In the genomic region with DNA sequence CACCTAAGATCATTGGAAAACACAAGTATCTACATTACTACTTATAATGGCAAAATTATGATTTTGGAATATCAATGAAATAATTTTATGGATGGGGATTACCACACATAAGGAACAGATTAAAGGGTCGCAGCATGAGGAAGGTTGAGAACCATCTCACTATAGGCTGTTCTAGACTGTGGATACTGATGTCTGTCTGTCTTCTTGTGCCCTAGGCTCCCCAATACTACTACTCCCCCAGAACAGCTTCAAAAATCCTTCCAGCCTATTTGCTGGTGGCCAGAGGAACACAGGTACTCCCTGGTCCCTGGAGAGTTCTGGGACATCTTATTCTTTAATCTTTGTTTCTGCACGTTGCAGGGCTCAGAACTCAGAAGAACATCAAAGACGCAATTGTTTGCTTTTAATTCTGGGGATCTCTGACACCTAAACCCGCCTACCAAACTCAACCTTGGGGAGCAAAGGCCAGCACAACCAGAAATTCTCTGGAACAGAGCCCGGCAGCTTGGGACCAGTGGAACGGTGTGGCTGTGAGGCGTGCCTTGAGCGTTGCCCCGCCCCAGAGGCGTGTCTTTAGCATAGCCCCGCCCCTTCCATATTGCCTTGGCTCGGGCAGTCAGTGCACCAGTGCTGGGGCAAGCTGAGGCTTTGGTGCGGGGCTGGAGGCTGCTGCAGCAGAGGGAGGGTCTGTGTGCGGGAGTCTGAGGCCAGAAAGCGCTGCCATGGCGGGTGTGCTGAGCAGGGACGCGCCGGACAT, we compare ENCODE assay signal across 8 mouse cellular contexts. TPM values are rescaled to one million over a fixed set of nuclear protein-coding genes. Genes with fewer than 3 reads are reported as not detected.
A peak's percentile ranks its signal among the peaks of the same experiment; 100 is the strongest.
DNase-seq lines count a peak whose midpoint lies in the region; ATAC-seq and TF ChIP-seq lines count a peak whose summit lies in the region.

A gene (plus strand): TSS at position 576 of the 757 bp plus-strand sequence.

- peaks cover 3% of the 10 kb centered on the region for H3K27me3 ChIP-seq in erythroblast, embryonic 14.5 days (ENCODE audit: control insufficient read depth)
- H3K27me3 ChIP-seq in embryonic facial prominence, embryonic 10.5 days (replicated peaks; ENCODE audit: low read depth, poor library complexity, severe bottlenecking), result 0 out of 2 replicates have a peak, but pooled peaks cover 3% of the 10 kb centered on the region
- H3K27me3 ChIP-seq in intestine, postnatal 0 days (replicated peaks; ENCODE audit: control insufficient read depth, insufficient read depth, low read length), result no peaks in the 10 kb centered on the region
- H3K27me3 ChIP-seq in midbrain, embryonic 12.5 days, result peaks cover 3% of the 10 kb centered on the region; the same call in 1 of the 2 replicates
- no peaks in the 10 kb centered on the region for H3K27me3 ChIP-seq in stomach, embryonic 14.5 days (ENCODE audit: control insufficient read depth, insufficient read depth, low read length)

- peak within 1 kb of the TSS; percentile 79 for H3K27ac ChIP-seq in embryonic facial prominence, embryonic 10.5 days (replicated peaks)
- peak within 1 kb of the TSS; percentile 75 for H3K27ac ChIP-seq in intestine, postnatal 0 days (ENCODE audit: low read depth, low read length)
- no peak within 1 kb of the TSS for H3K27ac ChIP-seq in midbrain, embryonic 12.5 days (replicated peaks)
- no peak within 1 kb of the TSS for H3K27ac ChIP-seq in stomach, embryonic 14.5 days (ENCODE audit: low read length)

- H3K4me2 ChIP-seq in intestine, postnatal 0 days (replicated peaks; ENCODE audit: low read depth), result peak within 1 kb of the TSS; percentile 78
- peak within 1 kb of the TSS; percentile 95 for H3K4me2 ChIP-seq in midbrain, embryonic 12.5 days (replicated peaks)
- H3K4me2 ChIP-seq in stomach, embryonic 14.5 days (replicated peaks; ENCODE audit: low read depth, low read length), result peak within 1 kb of the TSS; percentile 67

- intact Hi-C loops in left cerebral cortex, postnatal 4 days (cut with DNase I), result no loop called here

- no peaks in the 10 kb centered on the region for H3K36me3 ChIP-seq in erythroblast, embryonic 14.5 days (ENCODE audit: control insufficient read depth)
- H3K36me3 ChIP-seq in embryonic facial prominence, embryonic 10.5 days (replicated peaks), result no peaks in the 10 kb centered on the region
- no peaks in the 10 kb centered on the region for H3K36me3 ChIP-seq in intestine, postnatal 0 days (ENCODE audit: control insufficient read depth, insufficient read depth)
- H3K36me3 ChIP-seq in midbrain, embryonic 12.5 days, result no peaks in the 10 kb centered on the region
- no peaks in the 10 kb centered on the region for H3K36me3 ChIP-seq in stomach, embryonic 14.5 days (ENCODE audit: control insufficient read depth, insufficient read depth, low read length)

- peak within 1 kb of the TSS; percentile 51 for H3K4me3 ChIP-seq in erythroblast, embryonic 14.5 days (replicated peaks)
- H3K4me3 ChIP-seq in embryonic facial prominence, embryonic 10.5 days, result peak within 1 kb of the TSS; percentile 84
- peak within 1 kb of the TSS; percentile 87 for H3K4me3 ChIP-seq in intestine, postnatal 0 days (ENCODE audit: low read depth, low read length)
- H3K4me3 ChIP-seq in midbrain, embryonic 12.5 days, result peak within 1 kb of the TSS; percentile 69
- peak within 1 kb of the TSS; percentile 69 for H3K4me3 ChIP-seq in stomach, embryonic 14.5 days (ENCODE audit: low read depth, low read length)

- peak within 1 kb of the TSS; percentile 70 for H3K9ac ChIP-seq in intestine, postnatal 0 days (ENCODE audit: low read depth, low read length)
- peak within 1 kb of the TSS; percentile 66 for H3K9ac ChIP-seq in midbrain, embryonic 12.5 days (replicated peaks)
- peak within 1 kb of the TSS; percentile 55 for H3K9ac ChIP-seq in stomach, embryonic 14.5 days (replicated peaks; ENCODE audit: low read depth, low read length)

- ATAC-seq in erythroblast, adult 5-6 weeks (replicated peaks; ENCODE audit: low FRiP score, poor library complexity, severe bottlenecking), result no peak
- peak; percentile 98 for ATAC-seq in intestine, postnatal 0 days
- ATAC-seq in midbrain, embryonic 12.5 days (ENCODE audit: low FRiP score, low read depth), result peak; percentile 100
- peak; percentile 100 for ATAC-seq in stomach, embryonic 14.5 days (ENCODE audit: insufficient number of reproducible peaks, insufficient read depth, low FRiP score, low read depth)

- no peaks in the 10 kb centered on the region for H3K4me1 ChIP-seq in erythroblast, embryonic 14.5 days (ENCODE audit: control insufficient read depth)
- H3K4me1 ChIP-seq in embryonic facial prominence, embryonic 10.5 days, result peaks cover 7% of the 10 kb centered on the region; the same call in 1 of the 2 replicates
- H3K4me1 ChIP-seq in intestine, postnatal 0 days (replicated peaks; ENCODE audit: control insufficient read depth, insufficient read depth, low read length), result peaks cover 5% of the 10 kb centered on the region; the same call in 1 of the 2 replicates
- H3K4me1 ChIP-seq in midbrain, embryonic 12.5 days, result peaks cover 4% of the 10 kb centered on the region; the same call in 1 of the 2 replicates
- no peaks in the 10 kb centered on the region for H3K4me1 ChIP-seq in stomach, embryonic 14.5 days (ENCODE audit: control insufficient read depth, insufficient read depth, low read length)

- DNase-seq in embryonic facial prominence, embryonic 10.5 days (ENCODE audit: low spot score), result peak; percentile 91
- peak; percentile 46 for DNase-seq in gonadal fat pad, adult 2 months (ENCODE audit: low read depth)
- DNase-seq in left cerebral cortex, postnatal 4 days, result peak; percentile 83

- WGBS in embryonic facial prominence, embryonic 10.5 days, result 5% methylated on average over 19 of the region's 19 CpGs
- 6% methylated on average over 19 of the region's 19 CpGs for WGBS in intestine, postnatal 0 days
- 6% methylated on average over 19 of the region's 19 CpGs for WGBS in midbrain, embryonic 12.5 days
- WGBS in stomach, embryonic 14.5 days, result 5% methylated on average over 19 of the region's 19 CpGs

- no peaks in the 10 kb centered on the region for H3K9me3 ChIP-seq in erythroblast, embryonic 14.5 days (ENCODE audit: control insufficient read depth, low read length)
- no peaks in the 10 kb centered on the region for H3K9me3 ChIP-seq in embryonic facial prominence, embryonic 10.5 days
- H3K9me3 ChIP-seq in intestine, postnatal 0 days (ENCODE audit: control insufficient read depth), result no peaks in the 10 kb centered on the region
- no peaks in the 10 kb centered on the region for H3K9me3 ChIP-seq in midbrain, embryonic 12.5 days
- no peaks in the 10 kb centered on the region for H3K9me3 ChIP-seq in stomach, embryonic 14.5 days (ENCODE audit: control insufficient read depth, low read depth, low read length)

- TF ChIP-seq CTCF in intestine, postnatal 0 days (IDR thresholded peaks at IDR 0.05; ENCODE audit: low read depth), result no peak

RNA-seq across cellular contexts. Expression of the gene that starts here (rescaled TPM):
- polyA plus RNA-seq in erythroblast, embryonic 14.5 days (2012), result not detected in 2 replicates
- 1.2 TPM in 1 of 2 replicates, not detected in the other for total RNA-seq in erythroblast, adult 5-6 weeks (2015; ENCODE audit: low replicate concordance)
- total RNA-seq in erythroblast, adult 5-6 weeks (2017; ENCODE audit: low replicate concordance), result not detected in 2 replicates
- polyA plus RNA-seq in embryonic facial prominence, embryonic 10.5 days (2016; fragmentation: Nextera tagmentation; extraction: Ambion mirVana), result 6.6 and 7.0 TPM in 2 replicates
- polyA plus RNA-seq in gonadal fat pad, adult 2 months (2012; rRNA removed), result 5.3 and 6.7 TPM in 2 replicates
- 39.7 and 49.9 TPM in 2 replicates for polyA plus RNA-seq in intestine, postnatal 0 days (2015; fragmentation: Nextera tagmentation; extraction: Ambion mirVana)
- 10 to 100 TPM; 13.8 to 19.5 TPM for total RNA-seq in left cerebral cortex, postnatal 4 days (2021)
- 4.0 and 4.4 TPM in 2 replicates for polyA plus RNA-seq in midbrain, embryonic 12.5 days (2016; fragmentation: Nextera tagmentation; extraction: Ambion mirVana)
- 17.3 and 18.3 TPM in 2 replicates for polyA plus RNA-seq in stomach, embryonic 14.5 days (2014; fragmentation: Nextera tagmentation; extraction: Ambion mirVana)

Comparison
In these comparisons a context has a peak if more than half of its experiments do, and no peak if none do; other contexts are left out.
1. RNA of the gene that starts here (total RNA-seq): 13.8 to 19.5 TPM in left cerebral cortex, postnatal 4 days; 1.2 TPM in erythroblast, adult 5-6 weeks; every median in the first group is over 4 times any median in the second.
2. H3K27ac ChIP-seq: peak in embryonic facial prominence, embryonic 10.5 days (single experiment) and intestine, postnatal 0 days (single experiment); none in midbrain, embryonic 12.5 days (single experiment) and stomach, embryonic 14.5 days (single experiment).
3. Peak in every context shown above with its lines, with median percentiles within 50 percentile points of each other: H3K4me3 ChIP-seq, DNase-seq, H3K4me2 ChIP-seq and H3K9ac ChIP-seq.